Mouse (Mus musculus): ENCODE measurements at regions not wholly inside any gene's neighbourhood (a gene's known extent, or its start where the extent isn't known, plus 50 kb on each side); places are given as distances from the start of the nearest gene placed in this dataset.
A peak's percentile ranks its signal among the peaks of the same experiment; 100 is the strongest.

DNA sequence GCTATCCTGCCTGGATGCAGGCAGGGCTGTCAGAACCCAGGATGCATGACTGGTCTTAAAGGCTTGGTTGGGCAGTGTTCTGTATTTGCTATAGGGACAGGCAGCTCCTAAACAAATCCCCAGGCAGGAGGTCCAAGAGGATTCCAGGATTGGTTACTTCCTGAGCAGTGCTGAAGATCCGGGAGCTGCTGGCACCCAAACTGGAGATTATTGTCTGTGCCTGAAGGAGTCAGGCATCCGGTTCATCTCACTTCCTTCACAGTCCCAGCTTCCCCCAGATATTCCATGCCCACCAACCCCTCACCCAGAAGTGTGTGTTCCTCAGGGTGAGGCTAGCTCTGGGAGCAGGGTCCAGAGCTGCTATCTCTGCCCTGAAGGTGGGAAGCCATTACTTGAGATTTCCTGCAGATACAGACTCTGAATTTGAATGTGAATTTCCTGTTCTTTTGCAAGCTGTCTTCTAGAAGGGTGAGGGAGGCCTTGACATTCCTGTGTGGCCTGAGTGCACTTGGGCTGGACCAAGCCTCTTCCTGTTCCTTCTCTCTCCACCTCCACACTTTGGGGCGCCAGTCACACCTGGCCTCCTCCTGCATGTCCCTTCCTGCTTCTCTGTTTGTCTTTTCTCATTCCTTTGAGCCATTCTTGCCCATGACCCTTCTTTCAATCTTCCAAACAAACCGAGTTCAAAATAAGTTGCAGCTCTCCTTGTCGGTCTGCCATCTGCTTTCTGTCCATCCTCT is 80.3 kb upstream of the Atp1b1 start:
- no peaks in the 10 kb centered on the region for H3K27me3 ChIP-seq (ENCODE audit: control insufficient read depth, insufficient read depth, low read length)
- 77% methylated on average over 5 of the region's 5 CpGs for WGBS
- H3K4me1 ChIP-seq (ENCODE audit: control insufficient read depth, insufficient read depth, low read length), result no peaks in the 10 kb centered on the region
- no peak overlapping the region for H3K4me3 ChIP-seq (replicated peaks; ENCODE audit: insufficient read depth, low read depth, low read length)
- no peak overlapping the region for H3K27ac ChIP-seq (ENCODE audit: insufficient read depth, low read length)
- DNase-seq, result no peak
- TF ChIP-seq POLR2A (IDR thresholded peaks at IDR 0.05; ENCODE audit: borderline replicate concordance, insufficient read depth, low read length) (no peak), CTCF (IDR thresholded peaks at IDR 0.05; ENCODE audit: borderline replicate concordance, insufficient read depth, low read depth, low read length) (no peak)

DNA sequence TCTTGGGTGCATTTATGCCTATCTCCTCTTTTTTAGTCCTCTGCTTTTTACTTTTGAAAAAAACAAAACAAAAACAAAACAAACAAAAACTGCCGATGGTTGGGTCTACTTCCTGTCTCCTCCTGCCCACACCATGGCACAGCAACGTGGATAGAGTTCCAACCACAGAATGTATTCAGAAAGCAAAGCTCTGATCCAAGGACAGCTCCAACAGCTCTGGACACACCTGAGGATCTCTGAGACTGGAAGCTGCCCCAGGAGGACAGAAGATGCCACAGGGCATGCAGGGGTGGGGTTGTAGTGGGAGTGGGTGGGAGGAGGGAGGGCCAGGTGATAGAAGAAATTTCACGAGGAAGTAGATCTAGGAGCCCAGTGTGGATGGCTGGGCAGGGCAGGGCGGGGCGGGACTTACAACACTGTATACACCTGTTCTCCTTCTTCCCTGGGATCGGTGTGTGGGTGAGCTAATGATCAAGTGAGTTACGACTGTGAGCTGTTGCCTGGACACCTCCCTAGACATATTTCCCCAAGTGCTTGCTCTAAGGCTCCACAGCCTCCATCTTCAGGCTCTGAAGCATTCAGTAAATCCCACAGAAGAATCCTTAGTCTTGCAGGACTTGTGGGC is 79.3 kb upstream of the Atp1b1 start:
- H3K4me3 ChIP-seq (replicated peaks; ENCODE audit: insufficient read depth, low read depth, low read length), result no peak overlapping the region
- 86% methylated on average over 7 of the region's 7 CpGs for WGBS
- H3K27me3 ChIP-seq (ENCODE audit: control insufficient read depth, insufficient read depth, low read length), result no peaks in the 10 kb centered on the region
- TF ChIP-seq CTCF (IDR thresholded peaks at IDR 0.05; ENCODE audit: borderline replicate concordance, insufficient read depth, low read depth, low read length) (no peak), POLR2A (IDR thresholded peaks at IDR 0.05; ENCODE audit: borderline replicate concordance, insufficient read depth, low read length) (no peak)
- H3K4me1 ChIP-seq (ENCODE audit: control insufficient read depth, insufficient read depth, low read length), result no peaks in the 10 kb centered on the region
- no peak overlapping the region for H3K27ac ChIP-seq (ENCODE audit: insufficient read depth, low read length)
- DNase-seq, result no peak

- H3K4me1 ChIP-seq (ENCODE audit: control insufficient read depth, insufficient read depth, low read length), result no peaks in the 10 kb centered on the region
- H3K27me3 ChIP-seq (ENCODE audit: control insufficient read depth, insufficient read depth, low read length), result no peaks in the 10 kb centered on the region
- TF ChIP-seq POLR2A (IDR thresholded peaks at IDR 0.05; ENCODE audit: borderline replicate concordance, insufficient read depth, low read length) (no peak), CTCF (IDR thresholded peaks at IDR 0.05; ENCODE audit: borderline replicate concordance, insufficient read depth, low read depth, low read length) (no peak)
- 33% methylated on average over 5 of the region's 5 CpGs for WGBS
- H3K4me3 ChIP-seq (replicated peaks; ENCODE audit: insufficient read depth, low read depth, low read length), result no peak overlapping the region
- peak in 1 of 2 experiments; percentile 5 for DNase-seq
- H3K27ac ChIP-seq (ENCODE audit: insufficient read depth, low read length), result no peak overlapping the region
These were observed 74.0 kb upstream of the Atp1b1 start for GRCm38 (mm10) chr1:164532196-164532595.

DNA sequence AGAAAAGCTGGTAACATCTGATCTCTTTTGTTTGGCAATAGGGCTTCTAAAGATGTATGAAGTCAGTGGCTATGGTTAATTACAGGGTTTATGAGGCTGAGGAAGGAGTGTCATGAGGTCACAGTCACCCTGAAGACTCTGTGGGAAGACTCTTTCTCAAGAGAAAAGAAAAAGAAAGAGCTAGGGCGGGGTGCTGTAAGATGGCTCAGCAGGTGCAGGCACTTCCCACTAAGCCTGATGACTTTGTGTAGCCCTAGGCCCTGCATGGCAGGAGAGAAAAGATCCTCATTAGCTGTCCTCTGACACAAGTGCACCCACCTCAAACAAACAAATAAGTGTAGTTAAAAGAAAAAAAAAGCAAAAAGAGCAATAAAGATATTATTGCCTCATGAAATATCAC is 73.6 kb upstream of the Atp1b1 start:
- no peak for DNase-seq
- no peaks in the 10 kb centered on the region for H3K27me3 ChIP-seq (ENCODE audit: control insufficient read depth, insufficient read depth, low read length)
- H3K4me3 ChIP-seq (replicated peaks; ENCODE audit: insufficient read depth, low read depth, low read length), result no peak overlapping the region
- H3K4me1 ChIP-seq (ENCODE audit: control insufficient read depth, insufficient read depth, low read length), result no peaks in the 10 kb centered on the region
- TF ChIP-seq POLR2A (IDR thresholded peaks at IDR 0.05; ENCODE audit: borderline replicate concordance, insufficient read depth, low read length) (no peak), CTCF (IDR thresholded peaks at IDR 0.05; ENCODE audit: borderline replicate concordance, insufficient read depth, low read depth, low read length) (no peak)
- 75% methylated on average over 1 of the region's 1 CpGs for WGBS
- no peak overlapping the region for H3K27ac ChIP-seq (ENCODE audit: insufficient read depth, low read length)

DNA sequence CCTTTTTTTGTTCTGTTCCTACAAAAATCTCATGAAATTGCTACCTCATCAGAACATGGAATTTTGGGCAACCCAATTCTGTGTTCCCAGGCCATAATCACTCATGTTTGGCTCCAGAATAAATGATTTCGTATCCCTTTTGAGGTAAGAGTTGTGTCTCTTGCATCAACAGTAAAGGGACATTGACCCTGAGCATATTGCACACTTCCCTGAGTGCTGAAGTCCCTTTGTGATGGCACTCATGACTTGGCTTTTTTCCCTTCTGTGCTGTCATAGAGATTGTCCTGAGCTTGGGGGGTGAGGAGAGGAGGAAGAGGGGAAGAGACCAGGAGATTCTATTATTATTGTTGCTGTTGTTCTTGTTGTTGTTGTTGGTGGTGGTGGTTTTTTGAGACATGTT is 68.6 kb upstream of the Atp1b1 start:
- H3K27ac ChIP-seq (ENCODE audit: insufficient read depth, low read length), result no peak overlapping the region
- 91% methylated on average over 1 of the region's 1 CpGs for WGBS
- H3K27me3 ChIP-seq (ENCODE audit: control insufficient read depth, insufficient read depth, low read length), result no peaks in the 10 kb centered on the region
- DNase-seq, result no peak
- TF ChIP-seq CTCF (IDR thresholded peaks at IDR 0.05; ENCODE audit: borderline replicate concordance, insufficient read depth, low read depth, low read length) (no peak), POLR2A (IDR thresholded peaks at IDR 0.05; ENCODE audit: borderline replicate concordance, insufficient read depth, low read length) (no peak)
- no peak overlapping the region for H3K4me3 ChIP-seq (replicated peaks; ENCODE audit: insufficient read depth, low read depth, low read length)
- H3K4me1 ChIP-seq (ENCODE audit: control insufficient read depth, insufficient read depth, low read length), result no peaks in the 10 kb centered on the region

- 74% methylated on average over 3 of the region's 3 CpGs for WGBS
These were observed 64.4 kb upstream of the Atp1b1 start for GRCm38 (mm10) chr1:164522377-164523150.

GRCm38 (mm10) chr1:164521371-164522130 is 63.4 kb upstream of the Atp1b1 start:
- WGBS, result 92% methylated on average over 6 of the region's 6 CpGs
- no peaks in the 10 kb centered on the region for H3K4me1 ChIP-seq (ENCODE audit: control insufficient read depth, insufficient read depth, low read length)
- H3K27me3 ChIP-seq (ENCODE audit: control insufficient read depth, insufficient read depth, low read length), result no peaks in the 10 kb centered on the region
- no peak for TF ChIP-seq CTCF (IDR thresholded peaks at IDR 0.05; ENCODE audit: borderline replicate concordance, insufficient read depth, low read depth, low read length)
- no peak for TF ChIP-seq POLR2A (IDR thresholded peaks at IDR 0.05; ENCODE audit: borderline replicate concordance, insufficient read depth, low read length)
- no peak overlapping the region for H3K4me3 ChIP-seq (replicated peaks; ENCODE audit: insufficient read depth, low read depth, low read length)
- DNase-seq, result no peak
- no peak overlapping the region for H3K27ac ChIP-seq (ENCODE audit: insufficient read depth, low read length)

More at GRCm38 (mm10) chr1:164522377-164523150, 64.4 kb upstream of the Atp1b1 start:
- Histone ChIP-seq H3K27ac (ENCODE audit: insufficient read depth, low read length) (no peak overlapping the region), H3K4me3 (replicated peaks; ENCODE audit: insufficient read depth, low read depth, low read length) (no peak overlapping the region), H3K4me1 (ENCODE audit: control insufficient read depth, insufficient read depth, low read length) (no peaks in the 10 kb centered on the region), H3K27me3 (ENCODE audit: control insufficient read depth, insufficient read depth, low read length) (no peaks in the 10 kb centered on the region)
- no peak for DNase-seq
- TF ChIP-seq POLR2A (IDR thresholded peaks at IDR 0.05; ENCODE audit: borderline replicate concordance, insufficient read depth, low read length) (no peak), CTCF (IDR thresholded peaks at IDR 0.05; ENCODE audit: borderline replicate concordance, insufficient read depth, low read depth, low read length) (no peak)
